Mouse (Mus musculus): ENCODE data around the gene Gm17545. TPM values are rescaled to one million over a fixed set of nuclear protein-coding genes. Genes with fewer than 3 reads are reported as not detected.
A peak's percentile ranks its signal among the peaks of the same experiment; 100 is the strongest.

The Gm17545 gene
- polyA plus RNA-seq, 1 experiment from 2014 or later, result not detected

DNA sequence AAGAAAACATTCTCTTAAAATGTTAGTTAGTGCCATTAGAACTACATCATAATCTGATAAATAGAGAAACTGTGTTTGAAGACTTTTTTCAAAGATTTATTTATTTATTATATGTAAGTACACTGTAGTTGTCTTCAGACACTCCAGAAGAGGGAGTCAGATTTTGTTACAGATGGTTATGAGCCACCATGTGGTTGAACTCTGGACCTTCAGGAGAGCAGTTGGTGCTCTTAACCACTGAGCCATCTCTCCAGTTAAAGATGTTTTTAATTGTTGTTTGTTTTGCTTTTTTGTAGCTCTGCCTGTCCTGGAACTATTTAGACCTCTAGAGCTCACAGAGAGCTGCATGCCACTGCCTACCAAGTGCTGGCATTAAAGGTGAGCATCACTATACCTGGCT, 951 bp downstream of the Gm17545 start:
- no peak overlapping the region for H3K27ac ChIP-seq (ENCODE audit: low read length)
- H3K36me3 ChIP-seq (ENCODE audit: control insufficient read depth, insufficient read depth), result peaks cover 53% of the 10 kb centered on the region
- no peaks in the 10 kb centered on the region for H3K27me3 ChIP-seq (replicated peaks; ENCODE audit: control insufficient read depth, insufficient read depth, low read length)
- H3K9ac ChIP-seq (replicated peaks; ENCODE audit: low read depth, low read length), result no peak overlapping the region
- no peak for ATAC-seq
- no peak overlapping the region for H3K4me2 ChIP-seq (ENCODE audit: low read length)
- no peaks in the 10 kb centered on the region for H3K9me3 ChIP-seq (ENCODE audit: control insufficient read depth, low read length)
- H3K4me1 ChIP-seq (replicated peaks; ENCODE audit: control insufficient read depth, insufficient read depth, low read length), result no peaks in the 10 kb centered on the region
- no peak overlapping the region for H3K4me3 ChIP-seq (replicated peaks; ENCODE audit: low read length)

DNA sequence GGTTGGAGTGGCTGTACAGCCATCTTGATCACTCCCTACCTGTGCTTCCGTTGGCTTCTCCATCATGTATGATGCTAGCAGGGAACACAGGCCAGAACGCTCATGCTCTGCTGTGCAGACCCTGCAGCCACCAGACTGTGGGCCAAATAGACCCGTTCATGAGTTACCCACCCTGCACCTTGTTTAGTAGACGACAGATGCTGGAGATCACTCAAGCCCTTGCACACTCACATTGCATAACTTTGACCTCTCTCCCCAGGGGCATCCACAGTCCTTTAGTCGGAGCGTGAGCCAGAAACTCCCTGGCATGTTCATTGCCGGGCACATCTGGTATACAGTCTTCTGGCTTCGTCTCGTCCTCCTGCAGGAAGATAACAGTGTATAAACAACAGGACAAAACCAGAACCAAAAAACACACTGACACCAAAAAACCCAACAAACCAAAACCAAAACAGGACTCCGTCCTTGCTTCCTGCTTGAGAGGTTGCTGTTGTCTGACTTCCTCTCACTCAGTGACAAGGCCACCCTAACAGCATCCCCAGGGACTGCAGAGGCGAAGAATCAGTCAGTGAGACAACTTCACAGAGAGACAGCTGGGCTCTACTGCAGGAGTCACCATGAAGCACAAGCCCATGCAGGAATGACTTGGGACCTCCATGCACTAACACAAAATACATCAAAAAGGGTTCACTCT, 3.2 kb downstream of the Gm17545 start:
- Histone ChIP-seq H3K4me3 (replicated peaks; ENCODE audit: low read length) (no peak overlapping the region), H3K36me3 (ENCODE audit: control insufficient read depth, insufficient read depth) (peaks cover 39% of the 10 kb centered on the region), H3K9ac (replicated peaks; ENCODE audit: low read depth, low read length) (no peak overlapping the region), H3K4me1 (replicated peaks; ENCODE audit: control insufficient read depth, insufficient read depth, low read length) (0 out of 2 replicates have a peak, but pooled peaks cover 2% of the 10 kb centered on the region), H3K27ac (ENCODE audit: low read length) (no peak overlapping the region), H3K27me3 (replicated peaks; ENCODE audit: control insufficient read depth, insufficient read depth, low read length) (no peaks in the 10 kb centered on the region), H3K4me2 (ENCODE audit: low read length) (no peak overlapping the region), H3K9me3 (ENCODE audit: control insufficient read depth, low read length) (no peaks in the 10 kb centered on the region)
- 92% methylated on average over 11 of the region's 11 CpGs for WGBS
- ATAC-seq, result no peak

DNA sequence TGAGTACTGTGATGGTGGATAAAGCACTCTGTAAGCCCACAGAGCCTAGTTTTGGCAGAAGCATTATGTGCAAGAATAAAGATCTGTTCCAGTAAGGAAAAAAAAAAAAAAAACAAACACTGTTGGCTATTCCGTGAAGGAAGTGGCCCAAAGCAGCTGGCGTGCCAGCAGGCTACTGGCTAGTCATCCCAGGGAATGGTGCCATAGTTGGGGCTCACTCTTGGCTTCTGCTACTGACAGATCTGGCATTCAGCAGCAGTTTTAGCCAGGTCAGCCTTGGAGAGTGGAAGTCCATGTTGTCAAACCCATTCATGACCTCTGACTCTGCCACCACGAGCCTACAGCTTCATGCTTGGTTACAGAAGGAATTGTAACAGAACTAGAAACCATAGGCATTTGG, 7.9 kb downstream of the Gm17545 start:
- ATAC-seq, result no peak
- Histone ChIP-seq H3K9me3 (ENCODE audit: control insufficient read depth, low read length) (no peaks in the 10 kb centered on the region), H3K4me1 (replicated peaks; ENCODE audit: control insufficient read depth, insufficient read depth, low read length) (0 out of 2 replicates have a peak, but pooled peaks cover 5% of the 10 kb centered on the region), H3K9ac (replicated peaks; ENCODE audit: low read depth, low read length) (no peak overlapping the region), H3K4me3 (replicated peaks; ENCODE audit: low read length) (no peak overlapping the region), H3K4me2 (ENCODE audit: low read length) (no peak overlapping the region), H3K27ac (ENCODE audit: low read length) (no peak overlapping the region), H3K27me3 (replicated peaks; ENCODE audit: control insufficient read depth, insufficient read depth, low read length) (no peaks in the 10 kb centered on the region), H3K36me3 (ENCODE audit: control insufficient read depth, insufficient read depth) (peaks cover 8% of the 10 kb centered on the region)
- WGBS, result 72% methylated on average over 3 of the region's 3 CpGs

DNA sequence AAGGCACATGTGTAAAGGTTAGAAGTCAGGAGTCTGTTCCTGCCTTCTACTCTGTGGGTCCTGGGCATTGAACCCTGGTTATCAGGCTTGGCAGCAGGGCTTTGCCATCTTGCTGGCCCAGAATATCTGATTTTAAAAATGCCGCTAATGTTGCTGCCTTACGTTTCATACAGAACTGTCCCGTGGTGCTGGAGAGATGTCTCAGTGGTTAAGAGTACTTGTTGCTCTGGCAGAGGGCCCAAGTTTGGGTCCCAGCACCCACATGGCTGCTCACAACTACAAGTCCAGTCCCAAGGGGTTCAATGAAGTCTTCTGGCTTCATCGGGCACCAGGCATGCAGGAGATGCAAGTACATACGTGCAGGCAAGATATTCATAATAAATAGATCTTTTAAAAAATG, 12.1 kb downstream of the Gm17545 start:
- Histone ChIP-seq H3K9me3 (ENCODE audit: control insufficient read depth, low read length) (no peaks in the 10 kb centered on the region), H3K36me3 (ENCODE audit: control insufficient read depth, insufficient read depth) (no peaks in the 10 kb centered on the region), H3K27ac (ENCODE audit: low read length) (no peak overlapping the region), H3K4me1 (replicated peaks; ENCODE audit: control insufficient read depth, insufficient read depth, low read length) (peaks cover 8% of the 10 kb centered on the region), H3K4me2 (ENCODE audit: low read length) (no peak overlapping the region), H3K4me3 (replicated peaks; ENCODE audit: low read length) (no peak overlapping the region), H3K9ac (replicated peaks; ENCODE audit: low read depth, low read length) (no peak overlapping the region), H3K27me3 (replicated peaks; ENCODE audit: control insufficient read depth, insufficient read depth, low read length) (no peaks in the 10 kb centered on the region)
- ATAC-seq, result no peak
- WGBS, result 95% methylated on average over 5 of the region's 5 CpGs

DNA sequence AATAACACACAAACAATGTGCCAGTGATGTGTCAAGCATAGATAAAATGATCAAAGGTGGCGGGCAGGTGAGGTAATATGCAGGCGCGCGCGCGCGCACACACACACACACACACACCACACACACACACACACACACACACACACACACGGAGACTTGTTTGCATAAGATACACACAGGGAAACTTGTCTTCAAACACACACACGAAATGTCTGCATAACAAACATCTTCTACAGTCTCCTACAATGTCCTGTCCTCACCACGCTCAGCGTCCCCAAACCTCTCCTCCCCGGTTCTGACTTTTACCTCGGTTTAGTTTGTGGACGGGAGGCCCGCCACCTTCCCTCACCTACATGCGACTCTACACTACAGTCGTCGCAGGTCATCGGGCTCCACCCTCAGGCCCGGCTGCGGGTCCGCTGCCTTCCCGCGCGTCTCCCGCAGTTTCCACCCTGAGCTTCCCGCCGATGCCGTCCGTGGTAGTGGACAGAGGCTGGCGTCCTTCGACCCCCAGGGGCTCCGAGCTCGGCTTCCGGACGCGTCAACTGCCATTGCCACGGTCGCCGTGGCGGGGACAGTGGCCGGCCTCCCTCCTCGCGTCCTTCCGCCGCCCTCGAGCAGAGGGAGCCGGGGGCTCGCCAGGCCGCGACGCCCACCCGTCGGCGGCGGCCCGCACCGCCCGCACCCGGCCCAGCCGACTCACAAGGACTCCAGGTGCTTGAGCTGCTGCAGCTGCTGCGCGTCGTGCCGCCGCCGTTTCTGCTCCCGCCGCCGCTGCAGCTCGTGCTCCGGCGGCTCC, 13.5 kb downstream of the Gm17545 start:
- peak overlapping the region; percentile 82 for H3K4me3 ChIP-seq (replicated peaks; ENCODE audit: low read length)
- peak; percentile 75 for ATAC-seq
- peaks cover 7% of the 10 kb centered on the region for H3K4me1 ChIP-seq (replicated peaks; ENCODE audit: control insufficient read depth, insufficient read depth, low read length)
- peak overlapping the region; percentile 95 for H3K9ac ChIP-seq (replicated peaks; ENCODE audit: low read depth, low read length)
- WGBS, result under 1% methylated on average over 64 of the region's 73 CpGs
- peak overlapping the region; percentile 89 for H3K27ac ChIP-seq (ENCODE audit: low read length)
- H3K36me3 ChIP-seq (ENCODE audit: control insufficient read depth, insufficient read depth), result no peaks in the 10 kb centered on the region
- H3K9me3 ChIP-seq (ENCODE audit: control insufficient read depth, low read length), result no peaks in the 10 kb centered on the region
- H3K27me3 ChIP-seq (replicated peaks; ENCODE audit: control insufficient read depth, insufficient read depth, low read length), result no peaks in the 10 kb centered on the region
- H3K4me2 ChIP-seq (ENCODE audit: low read length), result peak overlapping the region; percentile 67

DNA sequence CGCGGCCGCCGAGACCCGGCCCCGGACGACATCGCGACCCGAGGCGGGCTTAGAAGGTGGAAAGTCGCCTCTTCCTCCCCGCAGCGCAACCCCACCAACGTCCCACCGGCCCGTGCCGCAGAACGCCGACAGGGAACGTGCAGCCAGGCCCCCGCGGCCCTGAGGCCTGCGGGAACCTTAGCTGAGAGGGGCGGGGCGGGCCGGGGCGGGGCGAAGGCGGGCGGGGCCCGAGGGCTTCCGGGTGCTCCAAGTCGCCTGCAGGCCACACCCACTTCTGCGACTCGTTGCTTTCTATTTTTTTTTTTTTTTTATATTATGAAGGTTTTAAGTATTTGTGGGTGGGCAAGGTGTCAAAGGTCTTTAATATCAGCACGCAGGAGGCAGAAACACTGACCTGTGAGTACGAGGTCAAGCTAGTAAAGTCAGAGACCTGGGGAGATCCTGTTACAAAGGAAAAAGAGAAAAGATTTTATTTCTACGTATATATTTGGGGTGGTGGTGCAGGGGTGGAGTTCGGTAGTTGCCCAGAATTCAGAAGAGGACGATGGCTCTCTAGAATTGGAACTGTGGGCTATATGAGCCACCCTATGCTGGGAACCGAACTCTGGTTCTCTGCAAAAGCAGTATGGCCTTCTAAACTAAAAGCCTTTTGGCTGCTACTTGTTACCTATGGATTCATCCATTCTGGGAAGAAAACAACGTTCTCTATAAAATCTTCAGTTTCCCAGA, 14.2 kb downstream of the Gm17545 start:
- no peaks in the 10 kb centered on the region for H3K36me3 ChIP-seq (ENCODE audit: control insufficient read depth, insufficient read depth)
- H3K4me1 ChIP-seq (replicated peaks; ENCODE audit: control insufficient read depth, insufficient read depth, low read length), result peaks cover 7% of the 10 kb centered on the region
- H3K27ac ChIP-seq (ENCODE audit: low read length), result peak overlapping the region; percentile 89
- peak overlapping the region; percentile 95 for H3K9ac ChIP-seq (replicated peaks; ENCODE audit: low read depth, low read length)
- no peaks in the 10 kb centered on the region for H3K27me3 ChIP-seq (replicated peaks; ENCODE audit: control insufficient read depth, insufficient read depth, low read length)
- WGBS, result 3% methylated on average over 42 of the region's 43 CpGs
- peak overlapping the region; percentile 67 for H3K4me2 ChIP-seq (ENCODE audit: low read length)
- peak overlapping the region; percentile 82 for H3K4me3 ChIP-seq (replicated peaks; ENCODE audit: low read length)
- H3K9me3 ChIP-seq (ENCODE audit: control insufficient read depth, low read length), result no peaks in the 10 kb centered on the region
- peak; percentile 92 for ATAC-seq

DNA sequence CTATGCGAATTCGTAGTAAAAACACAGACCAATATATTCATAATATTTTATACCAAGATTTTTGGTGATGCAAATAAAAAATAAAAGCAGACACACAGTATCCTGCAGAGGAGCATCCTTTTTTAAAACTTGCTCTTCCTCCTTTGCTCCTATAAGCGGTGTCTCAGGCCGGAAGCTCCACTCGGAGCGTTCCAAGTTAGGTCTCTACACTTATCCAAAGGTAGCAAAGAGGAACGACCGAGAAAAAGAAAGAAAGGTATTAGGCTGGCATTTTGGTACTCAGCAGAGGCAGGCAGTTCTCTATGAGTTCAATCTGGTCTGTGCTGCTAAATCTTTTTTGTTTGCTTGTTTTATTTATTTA, 14.8 kb downstream of the Gm17545 start:
- no peaks in the 10 kb centered on the region for H3K36me3 ChIP-seq (ENCODE audit: control insufficient read depth, insufficient read depth)
- 82% methylated on average over 8 of the region's 8 CpGs for WGBS
- H3K9ac ChIP-seq (replicated peaks; ENCODE audit: low read depth, low read length), result no peak overlapping the region
- no peak overlapping the region for H3K4me3 ChIP-seq (replicated peaks; ENCODE audit: low read length)
- H3K4me1 ChIP-seq (replicated peaks; ENCODE audit: control insufficient read depth, insufficient read depth, low read length), result peaks cover 7% of the 10 kb centered on the region
- no peak overlapping the region for H3K4me2 ChIP-seq (ENCODE audit: low read length)
- no peaks in the 10 kb centered on the region for H3K9me3 ChIP-seq (ENCODE audit: control insufficient read depth, low read length)
- no peak overlapping the region for H3K27ac ChIP-seq (ENCODE audit: low read length)
- no peaks in the 10 kb centered on the region for H3K27me3 ChIP-seq (replicated peaks; ENCODE audit: control insufficient read depth, insufficient read depth, low read length)
- no peak for ATAC-seq

DNA sequence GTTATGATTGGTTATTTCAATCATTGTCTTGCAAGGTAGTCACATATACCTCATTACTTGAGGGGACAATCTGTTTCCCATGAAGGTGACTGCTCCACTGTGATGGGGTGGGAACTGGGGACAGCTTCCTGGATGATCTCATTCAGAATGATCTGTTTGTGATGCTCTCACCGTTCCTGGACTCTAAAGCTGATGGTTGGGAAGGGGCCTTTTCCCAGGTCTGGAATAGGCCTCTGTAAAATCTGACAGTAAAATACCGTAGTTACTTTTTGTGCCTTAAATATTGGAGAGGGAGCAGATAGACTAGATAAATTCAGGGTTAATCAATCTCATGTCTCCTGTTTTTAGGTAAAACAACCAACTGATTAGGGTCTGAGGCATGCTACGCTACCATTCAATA, 15.6 kb downstream of the Gm17545 start, which contains the start of gene Rp9:
Gene Rp9 (minus strand): TSS at position 101 of the 400 bp plus-strand sequence.
- H3K9ac ChIP-seq (replicated peaks; ENCODE audit: low read depth, low read length), result peak within 1 kb of the TSS; percentile 95
- no peaks in the 10 kb centered on the region for H3K36me3 ChIP-seq (ENCODE audit: control insufficient read depth, insufficient read depth)
- peak within 1 kb of the TSS; percentile 20; the same call in 1 of the 2 replicates for H3K27ac ChIP-seq (ENCODE audit: low read length)
- no peaks in the 10 kb centered on the region for H3K27me3 ChIP-seq (replicated peaks; ENCODE audit: control insufficient read depth, insufficient read depth, low read length)
- peak within 1 kb of the TSS; percentile 67 for H3K4me2 ChIP-seq (ENCODE audit: low read length)
- H3K4me1 ChIP-seq (replicated peaks; ENCODE audit: control insufficient read depth, insufficient read depth, low read length), result peaks cover 7% of the 10 kb centered on the region
- 89% methylated on average over 3 of the region's 3 CpGs for WGBS
- peak within 1 kb of the TSS; percentile 82 for H3K4me3 ChIP-seq (replicated peaks; ENCODE audit: low read length)
- no peak for ATAC-seq
- no peaks in the 10 kb centered on the region for H3K9me3 ChIP-seq (ENCODE audit: control insufficient read depth, low read length)

DNA sequence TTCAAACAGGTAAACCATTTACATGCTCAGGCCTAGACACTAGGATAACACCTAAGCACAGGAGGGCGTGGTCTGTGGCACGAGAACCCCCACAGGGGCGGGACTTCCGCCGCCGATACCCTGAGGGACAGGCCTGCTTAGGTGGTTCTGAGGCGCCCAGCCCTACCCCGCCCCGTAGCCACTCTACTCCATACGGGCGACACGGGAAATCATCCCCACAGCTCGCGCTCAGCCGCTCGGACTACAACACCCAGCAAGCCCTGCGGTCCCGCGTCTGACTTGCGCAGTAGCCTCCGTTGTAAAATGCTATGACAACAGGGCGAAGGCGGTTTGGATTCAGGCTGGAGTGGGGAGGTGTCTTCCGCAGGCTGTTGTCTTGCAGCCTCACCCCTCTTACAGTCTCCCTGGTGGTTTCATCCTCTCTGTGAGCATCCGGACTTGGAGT, 21.4 kb downstream of the Gm17545 start, which contains the start of gene Bbs9:
Gene Bbs9 (plus strand): TSS at position 292 of the 445 bp plus-strand sequence.
- H3K4me1 ChIP-seq (replicated peaks; ENCODE audit: control insufficient read depth, insufficient read depth, low read length), result peaks cover 8% of the 10 kb centered on the region
- H3K9me3 ChIP-seq (ENCODE audit: control insufficient read depth, low read length), result no peaks in the 10 kb centered on the region
- peak within 1 kb of the TSS; percentile 79 for H3K4me3 ChIP-seq (replicated peaks; ENCODE audit: low read length)
- H3K9ac ChIP-seq (replicated peaks; ENCODE audit: low read depth, low read length), result peak within 1 kb of the TSS; percentile 69
- H3K27ac ChIP-seq (ENCODE audit: low read length), result peak within 1 kb of the TSS; percentile 68
- no peaks in the 10 kb centered on the region for H3K27me3 ChIP-seq (replicated peaks; ENCODE audit: control insufficient read depth, insufficient read depth, low read length)
- H3K4me2 ChIP-seq (ENCODE audit: low read length), result peak within 1 kb of the TSS; percentile 98
- H3K36me3 ChIP-seq (ENCODE audit: control insufficient read depth, insufficient read depth), result no peaks in the 10 kb centered on the region
- peak; percentile 99 for ATAC-seq
- WGBS, result under 1% methylated on average over 25 of the region's 25 CpGs

Measured in forebrain, embryonic 16.5 days (tissue).